Mouse (Mus musculus) MEL (cell line): Measurements from ENCODE around the gene Immp2l.

Experiments used
- CTCF ChIP-seq, 3 experiments: IDR thresholded peaks in 2 of 3; conservative IDR thresholded peaks in 1 of 3; 2 replicates each; pipeline ENCODE4 v1.5.1; 2011 to 2012; ENCODE audit warnings: low read length in 3 of 3, low read depth in 2 of 3, mild to moderate bottlenecking in 2 of 3, improper control_type of control experiment in 1 of 3, inconsistent platforms in 1 of 3, mixed read lengths in 1 of 3, moderate library complexity in 1 of 3; ENCODE audit not compliant: control insufficient read depth in 1 of 3, insufficient read depth in 1 of 3, poor library complexity in 1 of 3, severe bottlenecking in 1 of 3
- ELF1 ChIP-seq: IDR thresholded peaks from 2 replicates; pipeline ENCODE4 v1.6.1; 2014; ENCODE audit warnings: low read depth, mild to moderate bottlenecking, inconsistent platforms, low read length, improper control_type of control experiment, moderate library complexity
- MAX ChIP-seq: IDR thresholded peaks from 2 replicates; pipeline ENCODE4 v1.6.1; 2011; ENCODE audit warnings: low read length, improper control_type of control experiment
- POLR2AphosphoS5 ChIP-seq: IDR thresholded peaks from 2 replicates; pipeline ENCODE4 v1.6.1; 2012; ENCODE audit warnings: low read depth, borderline replicate concordance, mild to moderate bottlenecking, inconsistent platforms, low read length, moderate library complexity, mixed read lengths
- RAD21 ChIP-seq: IDR thresholded peaks from 2 replicates; pipeline ENCODE4 v1.6.1; 2011; ENCODE audit warnings: mild to moderate bottlenecking, low read depth, low read length, improper control_type of control experiment
- TCF12 ChIP-seq: IDR thresholded peaks from 2 replicates; pipeline ENCODE4 v1.6.1; 2014; ENCODE audit warnings: low read depth, mild to moderate bottlenecking, inconsistent platforms, low read length, improper control_type of control experiment, moderate library complexity
- USF2 ChIP-seq, 2 experiments: IDR thresholded peaks; 2 replicates each; pipeline ENCODE4 v1.6.1; 2011 to 2012; ENCODE audit warnings: improper control_type of control experiment in 2 of 2, low read length in 2 of 2, borderline replicate concordance in 1 of 2, inconsistent platforms in 1 of 2, low read depth in 1 of 2, mild to moderate bottlenecking in 1 of 2; ENCODE audit not compliant: insufficient read depth in 1 of 2

- no peak for TF ChIP-seq ELF1
- no peak for TF ChIP-seq POLR2AphosphoS5
- no peak for TF ChIP-seq USF2 (IDR thresholded peaks at IDR 0.05; ENCODE audit: borderline replicate concordance in 1 of 2, insufficient read depth in 1 of 2, low read depth in 1 of 2, low read length in 2 of 2)
- no peak for TF ChIP-seq CTCF (IDR thresholded peaks at IDR 0.05 in 2 of 3, conservative IDR thresholded peaks at IDR 0.05 in 1 of 3; ENCODE audit: control insufficient read depth in 1 of 3, insufficient read depth in 1 of 3, low read depth in 2 of 3, low read length in 3 of 3, poor library complexity in 1 of 3, severe bottlenecking in 1 of 3)
- no peak for TF ChIP-seq TCF12
- no peak for TF ChIP-seq MAX
- no peak for TF ChIP-seq RAD21
These were observed 853.5 kb downstream of the Immp2l start for GRCm38 (mm10) chr12:41877292-41877959.
